Mouse (Mus musculus) liver (tissue): ENCODE results near the gene Rpe.
A peak's percentile ranks its signal among the peaks of the same experiment; 100 is the strongest.
"Not testable (repeated sequence)": the region's sequence is repeated elsewhere in the genome, so short reads cannot be mapped to it uniquely, and the experiment has no call there.

ENCODE experiments used
- DNase-seq: peaks from one replicate; pipeline ENCODE4 v3.0.0-alpha.2; 2020; ENCODE audit warnings: mixed read lengths

The Rpe gene

DNA sequence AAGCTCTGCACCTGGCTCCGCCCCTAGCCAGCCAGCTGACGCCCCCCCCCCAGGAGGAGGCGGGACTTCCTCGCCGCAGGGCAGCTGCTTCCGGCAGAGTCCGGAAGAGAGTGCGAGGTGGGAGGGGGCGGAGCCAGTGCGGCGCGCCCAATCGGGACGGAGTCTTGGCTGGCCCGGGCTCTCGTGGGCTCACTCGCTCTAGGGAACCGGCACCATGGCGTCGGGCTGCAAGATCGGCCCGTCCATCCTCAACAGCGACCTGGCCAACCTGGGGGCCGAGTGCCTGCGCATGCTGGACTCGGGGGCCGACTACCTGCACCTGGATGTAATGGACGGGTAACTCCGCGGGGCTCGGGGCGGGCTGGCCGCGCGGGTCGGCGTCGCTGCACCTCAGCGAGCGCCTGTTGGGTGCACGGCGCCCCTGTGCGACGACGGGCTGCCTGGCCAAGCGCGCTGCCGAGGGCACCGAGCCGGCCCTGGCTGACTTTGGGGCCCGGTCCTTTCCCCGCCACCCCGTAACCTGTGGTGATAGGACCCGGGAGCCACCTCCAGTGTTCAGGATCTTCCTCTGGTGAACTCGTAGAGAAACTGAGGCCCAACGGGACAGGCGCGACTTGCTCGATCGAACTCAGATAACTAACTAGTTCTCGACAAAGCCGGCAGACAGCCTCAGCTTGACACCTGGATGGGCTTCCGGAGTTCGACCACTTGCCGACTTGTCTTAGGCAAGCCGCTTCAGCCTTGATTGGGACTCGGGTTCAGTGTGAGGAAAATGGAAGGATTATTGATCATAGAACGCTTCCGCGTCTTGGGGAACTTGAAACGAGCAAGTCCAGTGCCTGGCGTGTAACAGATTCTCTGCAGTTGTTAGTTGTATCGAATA, at the start of gene Rpe:
Rpe (plus strand) TSS at position 139 of the 883 bp plus-strand sequence.
- DNase-seq = peak; percentile 96

DNA sequence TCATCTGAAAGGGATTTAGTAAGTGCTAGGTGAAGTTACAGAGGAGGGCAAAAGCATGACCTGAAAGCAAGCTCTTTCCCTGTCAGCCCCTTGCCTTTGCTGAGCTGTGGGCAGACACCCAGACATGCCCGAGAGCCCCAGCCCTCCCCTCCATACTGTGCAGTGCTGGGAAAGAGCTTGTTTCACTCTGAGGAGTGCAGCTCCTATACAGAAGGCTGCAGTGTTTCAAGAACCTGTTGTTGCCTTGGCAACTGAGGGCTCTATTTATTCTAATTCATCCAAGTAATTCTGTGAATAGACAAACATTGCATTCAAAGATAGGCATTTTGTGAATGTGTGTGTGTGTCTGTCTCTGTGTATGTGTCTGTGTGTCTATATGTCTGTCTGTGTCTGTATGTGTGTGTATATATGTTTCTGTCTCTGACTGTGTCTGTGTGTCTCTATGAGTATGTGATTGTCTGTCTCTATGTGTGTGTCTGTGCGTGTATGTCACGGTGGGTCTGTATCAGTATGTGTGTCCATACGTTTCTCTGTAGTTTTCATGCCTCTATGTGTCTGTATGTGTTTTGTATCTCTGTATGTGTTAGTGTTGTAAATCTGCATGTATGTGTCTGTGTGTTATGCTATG, 45.4 kb upstream of the Rpe start:
- no peak for DNase-seq

DNA sequence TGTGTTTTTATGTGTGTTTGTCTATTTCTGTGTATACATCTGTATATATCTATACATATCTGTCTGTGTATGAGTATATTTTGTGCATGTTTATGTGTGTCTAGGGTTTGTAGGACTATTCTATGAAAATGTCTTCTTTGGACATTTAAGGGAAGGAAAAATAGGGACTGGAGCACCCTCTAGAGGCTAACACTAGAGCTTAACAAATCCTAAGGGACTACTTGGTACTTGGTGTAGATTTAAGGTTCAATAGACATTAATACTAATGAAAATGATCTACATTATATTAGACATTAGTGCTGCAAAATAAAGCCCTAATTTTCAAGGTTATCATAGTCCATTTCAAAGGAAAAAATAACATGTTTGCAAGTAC, 44.9 kb upstream of the Rpe start:
- no peak for DNase-seq

DNA sequence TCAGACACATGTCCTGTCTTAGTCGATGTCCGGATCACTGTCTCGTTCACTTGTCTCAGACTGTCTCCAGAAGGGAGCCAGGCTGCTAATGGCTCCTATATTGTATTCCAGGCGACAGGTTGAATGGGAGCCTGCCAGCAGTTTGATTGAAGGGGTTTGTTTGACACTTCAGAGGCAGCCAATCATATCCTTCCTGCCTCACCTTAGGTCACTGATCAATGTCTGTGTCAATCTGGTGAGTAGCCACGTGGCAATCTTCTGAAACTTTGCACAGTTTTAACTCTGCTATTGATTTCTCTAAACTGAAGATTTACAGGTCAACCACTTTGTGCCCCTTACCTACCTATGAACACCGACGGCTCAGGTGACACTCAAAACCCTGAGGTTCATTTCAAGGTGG, 29.2 kb upstream of the Rpe start:
- no peak for DNase-seq

DNA sequence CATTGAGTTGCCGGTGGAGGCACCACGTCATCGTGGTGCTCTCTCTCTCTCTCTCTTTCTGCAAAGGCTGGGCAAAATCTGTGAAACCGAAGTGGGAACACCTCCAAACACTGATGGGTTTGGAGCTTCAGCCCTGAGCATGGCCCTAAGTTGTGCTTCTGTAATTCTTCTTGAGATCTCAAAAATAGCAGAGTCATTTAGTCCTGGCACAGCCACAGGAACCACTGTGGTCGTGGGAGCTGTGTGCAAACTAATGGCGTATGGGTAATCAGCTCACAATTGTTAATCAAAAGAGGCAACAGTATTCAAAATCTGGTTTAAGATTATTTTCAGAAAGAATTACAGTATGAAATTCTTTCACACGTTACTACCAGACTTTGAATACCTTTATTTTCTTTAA, 27.8 kb upstream of the Rpe start:
- DNase-seq = no peak

DNA sequence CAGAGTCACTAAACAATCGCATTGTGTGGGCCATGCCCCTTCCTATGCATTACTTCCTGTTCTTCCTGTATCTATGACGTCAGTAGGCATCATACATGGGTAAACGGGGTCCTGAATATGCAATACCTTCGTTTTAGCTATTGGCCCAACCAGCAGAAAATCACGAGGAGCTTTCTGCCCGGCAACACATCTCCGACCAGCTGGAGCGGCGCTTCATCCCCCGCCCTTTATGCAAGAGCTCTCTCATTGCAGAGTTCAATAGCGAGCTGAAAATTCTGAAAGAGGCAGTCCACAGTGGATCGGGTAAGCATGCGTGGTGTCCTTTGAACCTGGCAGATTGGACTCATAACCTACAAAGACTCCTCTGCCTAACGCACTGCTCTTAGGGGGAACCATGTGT, 22.7 kb upstream of the Rpe start:
- no peak for DNase-seq

DNA sequence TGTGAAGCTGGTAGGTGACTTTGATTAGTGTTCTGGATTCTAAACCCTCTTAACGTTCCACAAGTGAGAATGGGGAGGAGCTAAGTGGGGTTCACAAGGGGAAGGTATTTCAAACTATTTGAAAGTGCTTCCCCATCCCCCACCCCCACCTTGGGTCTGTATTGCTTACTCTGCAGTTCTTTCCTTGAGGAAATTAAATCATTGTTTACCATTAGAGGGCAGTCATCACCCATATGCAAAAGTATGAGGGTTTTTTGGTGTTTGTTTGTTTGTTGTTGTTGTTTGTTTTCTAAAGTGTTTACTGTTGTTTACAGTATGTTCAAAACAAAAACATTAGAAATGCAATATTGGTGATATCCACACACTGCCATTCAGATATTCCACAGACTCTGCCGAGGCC, 22.0 kb upstream of the Rpe start:
- no peak for DNase-seq

DNA sequence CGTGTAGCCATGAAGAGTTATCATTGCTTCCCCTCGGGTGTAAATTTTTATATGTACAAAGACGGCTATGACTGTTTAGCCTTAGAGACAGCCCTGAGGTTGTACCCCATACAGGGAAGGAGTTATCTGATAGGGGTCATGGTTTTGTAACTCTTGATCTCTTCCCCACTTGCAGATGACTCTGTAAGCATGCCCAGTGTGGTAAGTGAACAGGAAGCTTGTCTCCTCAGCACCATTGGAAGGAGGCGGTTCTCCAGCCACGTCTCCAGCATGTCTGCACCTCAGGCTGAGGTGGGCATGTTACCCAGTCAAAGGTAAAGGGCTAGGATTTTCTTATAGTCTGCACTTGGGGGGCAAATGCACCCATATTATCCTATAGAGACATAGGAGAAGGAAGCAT, 17.7 kb upstream of the Rpe start:
- DNase-seq = no peak

DNA sequence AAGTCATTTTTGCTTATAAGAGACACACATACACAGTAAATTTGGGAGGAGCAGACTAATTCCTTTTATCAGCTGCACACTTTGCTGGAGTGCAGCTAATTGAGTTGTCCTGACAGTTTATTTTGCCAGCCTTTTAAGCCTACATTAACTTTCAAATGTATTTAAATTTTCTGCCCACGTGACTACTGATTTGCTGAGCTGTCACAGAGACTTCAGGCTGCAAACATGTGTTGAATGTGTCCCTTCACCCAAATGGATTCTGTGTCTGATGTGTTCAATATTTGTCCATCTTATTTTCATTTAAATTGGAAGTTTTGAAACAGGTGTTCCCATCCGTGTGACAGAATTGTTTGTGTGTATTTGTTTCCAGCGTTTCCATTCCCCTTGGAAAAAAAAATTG, 8.9 kb upstream of the Rpe start:
- DNase-seq = no peak

DNA sequence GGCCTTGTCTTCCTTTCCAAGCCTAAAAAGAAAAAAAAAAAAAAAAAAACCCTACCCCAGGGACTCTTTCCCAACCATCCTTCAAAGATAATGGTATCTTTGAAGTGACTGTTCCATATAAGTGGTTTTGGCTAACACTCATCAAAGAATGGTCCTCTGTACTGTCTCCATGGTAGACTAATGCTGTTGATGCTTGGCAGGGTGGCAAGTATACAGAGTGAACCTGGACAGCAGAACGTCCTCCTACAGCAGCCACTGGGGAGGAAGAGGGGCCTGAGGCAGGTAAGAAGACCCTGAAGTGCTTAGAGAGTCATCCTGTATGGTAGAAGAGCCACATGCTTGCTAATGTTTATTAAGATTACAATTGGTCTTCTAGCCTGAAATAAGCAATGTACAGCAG, 8.3 kb upstream of the Rpe start:
- no peak for DNase-seq

DNA sequence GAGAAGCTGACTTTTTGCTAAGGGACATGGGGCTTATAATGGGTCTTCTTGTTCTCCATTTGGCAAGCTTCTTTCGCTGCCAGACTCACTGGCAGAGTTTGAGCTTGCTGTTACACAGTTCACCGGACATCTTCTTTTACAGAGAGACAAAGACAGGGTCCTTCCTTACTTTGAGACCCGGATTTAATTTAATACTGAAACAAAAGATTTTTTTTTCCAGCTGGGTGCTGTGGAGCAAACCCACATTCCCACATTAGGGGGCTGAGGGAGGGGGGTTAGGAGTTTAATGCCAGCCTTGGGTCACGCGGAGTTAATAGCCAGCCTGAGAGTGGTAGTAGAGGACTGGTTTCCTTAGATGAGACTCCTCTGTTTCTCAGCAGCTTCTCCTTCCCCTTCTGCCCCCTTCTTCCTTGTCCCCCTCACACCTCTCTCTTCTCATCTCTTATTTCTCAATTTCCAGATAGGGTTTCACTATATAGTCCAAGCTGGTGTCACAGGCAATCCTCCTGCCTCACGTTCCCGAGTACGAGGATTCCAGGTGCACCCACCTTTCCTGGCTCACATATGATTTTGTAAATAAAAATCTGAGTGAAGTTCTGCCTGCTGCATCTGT, 7.7 kb upstream of the Rpe start:
- DNase-seq = no peak

DNA sequence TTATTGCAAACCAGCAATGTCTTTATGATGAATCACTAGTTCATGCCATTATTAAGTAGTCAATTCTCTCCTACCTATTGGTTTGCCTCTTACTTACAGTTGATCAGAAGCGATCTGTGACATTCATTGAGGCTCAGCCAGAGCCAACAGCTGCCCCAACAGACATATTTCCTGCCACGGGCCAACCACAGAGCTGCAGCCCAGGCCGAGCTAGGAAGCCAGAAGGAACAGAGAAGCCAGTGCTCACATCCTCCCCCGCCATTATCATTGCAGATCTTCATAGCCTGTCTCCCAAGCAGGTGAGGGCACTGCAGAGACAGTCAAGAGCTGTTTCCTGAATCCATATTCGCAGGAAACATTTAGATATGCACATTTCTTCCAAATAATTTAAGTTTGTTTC, 6.4 kb upstream of the Rpe start:
- no peak for DNase-seq

DNA sequence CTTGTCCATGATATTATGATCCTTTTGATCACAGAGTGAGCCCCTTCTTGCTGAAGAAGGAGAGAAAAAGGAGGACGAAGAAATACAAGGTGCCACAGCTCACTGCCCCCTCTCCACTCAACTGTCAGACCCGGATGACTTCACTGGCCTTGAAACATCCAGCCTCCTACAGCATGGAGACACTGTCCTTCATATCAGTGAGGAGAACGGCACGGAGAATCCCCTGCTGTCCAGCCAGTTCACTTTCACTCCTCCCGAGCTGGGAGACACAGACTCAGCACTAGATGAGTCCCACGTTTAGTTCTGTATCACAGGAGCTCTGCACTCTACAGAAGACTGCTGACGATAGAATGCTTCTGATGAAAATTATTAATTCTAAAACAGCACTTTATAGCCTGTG, 5.3 kb upstream of the Rpe start:
- DNase-seq = no peak

DNA sequence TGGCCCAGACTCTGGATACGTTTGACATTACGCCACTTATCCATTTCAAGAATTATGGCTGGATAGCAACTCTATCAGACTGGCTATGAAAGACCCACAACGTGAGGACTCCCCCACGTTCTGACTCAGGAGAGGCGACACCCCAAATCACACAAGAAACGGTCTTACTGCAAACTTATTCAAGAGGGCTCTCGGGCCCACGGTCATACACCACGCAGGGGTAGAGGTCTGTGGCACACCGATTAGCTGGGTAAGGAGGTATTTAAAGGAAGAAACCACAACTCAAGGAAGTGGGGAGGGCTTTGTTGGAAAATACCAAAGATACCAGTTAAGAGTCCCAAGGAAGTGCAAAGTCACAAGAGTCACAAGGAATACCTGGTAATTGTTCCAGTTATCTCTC, 1.0 kb upstream of the Rpe start:
- DNase-seq = not testable (repeated sequence)

DNA sequence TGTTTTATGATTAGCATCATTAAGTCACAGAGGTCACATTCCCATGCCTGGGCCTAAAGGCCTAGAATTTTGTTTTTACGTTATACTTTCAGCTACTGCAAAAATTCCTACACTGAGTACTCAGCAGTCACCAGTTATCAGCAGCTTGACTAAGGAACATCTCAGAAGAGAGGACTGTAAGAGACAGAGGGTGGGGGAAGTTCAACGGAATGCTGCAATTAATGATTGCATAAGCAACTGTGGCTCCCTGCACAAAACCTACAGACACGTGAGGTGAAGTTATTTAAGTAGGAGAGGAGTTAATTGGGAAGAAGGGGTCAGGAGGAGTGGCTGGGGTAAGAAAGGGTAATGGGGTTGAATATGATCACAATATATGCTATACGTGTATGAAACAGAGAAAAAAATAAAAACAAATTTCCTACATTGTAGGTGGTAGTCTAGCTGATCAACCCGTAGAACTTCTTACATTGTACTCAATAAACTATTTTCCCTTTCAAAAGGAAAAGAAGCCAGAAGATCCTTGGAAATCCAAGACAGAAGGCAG, 410 bp upstream of the Rpe start:
- DNase-seq = no peak

DNA sequence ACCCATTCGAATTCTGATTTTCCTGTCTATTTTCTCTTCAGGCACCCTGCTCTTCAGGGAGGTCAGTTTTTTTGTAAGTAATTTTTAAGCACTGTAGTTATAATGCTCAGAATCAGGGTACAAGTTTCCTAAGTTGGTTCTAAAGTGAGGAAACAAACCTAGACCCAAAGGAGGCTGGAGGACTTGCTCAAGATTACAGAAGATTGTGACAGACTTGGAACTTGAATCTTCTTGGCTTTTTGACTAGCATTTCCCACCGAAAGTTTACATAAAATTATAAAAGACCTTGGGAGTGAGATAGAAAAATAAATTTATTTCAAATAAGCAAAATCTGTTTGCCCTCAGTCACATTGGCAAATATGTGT, 927 bp downstream of the Rpe start:
- no peak for DNase-seq

DNA sequence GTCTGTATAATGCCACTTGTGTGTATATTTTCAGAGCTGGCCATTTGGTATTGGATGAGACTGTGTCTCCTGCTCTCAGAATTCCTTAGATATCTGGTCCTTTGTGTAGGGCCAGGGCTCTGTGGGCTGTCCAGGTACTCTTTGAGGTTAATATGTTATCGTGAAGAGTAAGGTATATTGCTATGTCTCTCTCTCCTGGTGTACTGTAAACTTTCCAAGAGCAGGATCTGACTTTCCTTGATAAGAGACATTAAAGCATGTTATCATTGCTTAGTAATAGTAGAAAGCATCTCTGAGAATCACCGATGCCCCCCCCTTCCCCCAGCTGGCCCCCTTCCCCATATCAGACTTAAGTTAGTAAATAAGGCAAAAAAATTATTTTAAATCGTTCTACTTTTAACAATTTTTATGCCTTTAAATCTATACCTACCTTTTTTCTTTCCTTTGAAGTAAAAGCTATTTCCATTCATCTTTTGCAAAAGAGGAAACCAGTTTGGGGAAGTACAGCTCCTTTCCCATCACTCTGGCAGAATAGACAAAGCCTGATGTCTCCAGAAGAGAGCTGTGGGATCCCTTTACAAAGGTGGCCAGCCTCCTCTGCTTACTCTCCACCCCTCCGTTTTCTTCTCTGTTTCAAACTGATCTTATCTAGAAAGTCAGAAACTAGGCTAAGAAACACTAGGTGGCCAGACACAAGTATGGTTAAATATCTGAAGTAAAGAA, 2.2 kb downstream of the Rpe start:
- DNase-seq = no peak

DNA sequence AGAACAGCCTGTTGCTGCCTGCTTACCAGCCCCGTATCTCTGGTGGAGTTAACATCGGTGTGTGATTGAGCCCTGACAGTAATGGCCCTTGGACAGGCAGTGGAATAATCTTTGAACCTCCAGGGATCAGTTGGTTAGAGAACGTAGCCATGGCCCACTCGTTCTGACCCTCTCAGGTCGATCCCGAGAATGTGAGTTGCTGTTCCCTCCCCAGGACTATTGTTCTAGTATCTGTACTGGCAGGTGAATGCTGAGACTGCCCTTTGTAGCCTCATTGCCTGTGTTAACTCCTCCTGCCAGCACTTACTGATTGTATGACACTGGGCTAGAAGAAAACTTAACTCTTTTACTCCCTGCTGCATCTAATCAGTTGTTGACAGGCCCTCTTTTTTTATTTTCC, 3.9 kb downstream of the Rpe start:
- DNase-seq = no peak

DNA sequence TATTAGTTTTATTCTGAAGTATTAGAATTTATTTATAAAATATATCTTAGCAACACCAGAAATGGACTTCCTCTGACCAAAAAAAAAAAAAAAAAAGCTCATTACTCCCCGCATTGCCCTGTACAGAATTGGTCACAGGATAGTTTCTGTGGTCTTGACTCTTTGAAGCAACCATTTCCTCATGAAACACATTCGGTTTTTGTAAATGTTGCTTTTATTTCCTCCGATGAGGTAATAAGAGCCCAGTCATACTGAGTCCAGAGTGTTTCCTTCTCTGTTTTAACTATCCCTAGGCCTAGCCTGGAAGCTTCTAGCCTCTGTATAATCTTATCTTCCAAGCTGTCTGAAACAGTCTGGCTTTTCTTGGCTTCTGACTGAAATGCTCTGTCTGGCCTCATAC, 12.2 kb downstream of the Rpe start:
- no peak for DNase-seq

DNA sequence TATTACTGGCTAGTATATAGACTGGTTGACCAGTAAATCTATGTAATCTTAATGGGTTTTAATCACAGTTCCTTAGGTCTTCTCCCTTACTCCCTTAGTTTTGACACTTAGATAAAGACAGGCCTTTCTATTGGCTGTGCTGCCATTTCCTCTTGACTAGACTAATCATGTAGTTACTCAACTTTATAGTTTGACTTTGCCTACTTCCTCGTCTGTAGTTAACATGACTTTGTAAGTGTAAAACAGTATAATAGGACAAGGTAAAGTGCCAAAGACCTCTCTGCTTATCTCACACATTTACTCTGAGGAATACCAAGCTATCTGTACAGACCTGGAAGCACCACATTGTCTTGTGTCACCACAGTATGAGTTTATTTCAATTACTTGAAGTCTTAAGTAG, 29.9 kb downstream of the Rpe start:
- DNase-seq = no peak

DNA sequence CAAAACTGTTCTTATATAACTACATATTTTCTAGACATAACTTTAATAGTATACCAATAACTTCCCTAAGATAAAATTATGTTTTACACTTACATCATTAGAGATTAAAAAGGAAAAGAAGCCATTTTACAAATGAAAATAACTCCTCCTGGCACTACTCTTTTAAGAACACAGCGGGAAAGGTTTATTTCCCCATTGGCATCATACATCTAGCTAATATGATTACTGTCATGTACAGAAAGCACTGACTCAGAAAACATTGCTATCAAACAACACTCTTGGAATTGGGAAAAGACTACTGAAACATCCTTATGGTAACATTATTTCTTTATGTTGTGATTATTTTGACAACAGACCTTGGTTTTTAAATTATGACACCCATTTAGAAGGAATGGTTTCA, 68.1 kb downstream of the Rpe start:
- no peak for DNase-seq
